28 mouse cellular contexts compared by ENCODE assay signal in the genomic region with DNA sequence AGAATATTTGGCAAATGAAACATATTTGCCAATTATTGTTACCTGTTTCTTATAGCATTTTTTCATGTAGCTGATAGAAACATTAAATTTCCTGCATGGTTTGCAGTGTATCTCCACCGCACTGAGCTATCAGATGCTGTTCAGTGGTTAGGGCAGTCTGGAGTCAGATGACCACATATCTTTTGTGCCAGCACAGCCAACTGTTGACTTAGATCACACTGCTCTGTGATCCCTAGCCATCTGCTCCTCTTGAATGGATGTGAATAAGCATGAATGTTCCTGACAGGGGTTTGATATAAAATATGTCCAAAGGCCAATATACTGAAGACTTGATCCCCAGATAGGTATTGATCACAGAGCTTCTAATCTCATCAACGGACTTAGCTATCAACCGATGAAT. TPM values are rescaled to one million over a fixed set of nuclear protein-coding genes. Genes with fewer than 3 reads are reported as not detected.
"Had no signal": no experiment of that assay in that cellular context is flagged by ENCODE, and none has a peak within 500 bp of the region (broad histone marks: within the 10 kb centered on the region; RNA-seq: fewer than 3 reads in every experiment).

No protein-coding gene starts in this region.

- DNase-seq: liver, postnatal 0 days; lung, adult 2 months; lung, postnatal 14 days; lung, postnatal 36 days; retina, postnatal 1 day; right cerebral cortex, adult 18-20 months; right cerebral cortex, postnatal 25 days; right cerebral cortex, postnatal 4 days; spleen, adult 18-20 months; thymus, adult 18-20 months; thymus, postnatal 14 days; thymus, postnatal 36 days had no signal

- H3K9ac ChIP-seq: liver, postnatal 0 days; lung, embryonic 15.5 days; midbrain, embryonic 13.5 days; neural tube, embryonic 13.5 days; neural tube, embryonic 15.5 days had no signal

- H3K27ac ChIP-seq: lung, embryonic 15.5 days; macrophage; midbrain, embryonic 13.5 days; neural tube, embryonic 13.5 days; neural tube, embryonic 15.5 days had no signal

- H3K4me2 ChIP-seq: lung, embryonic 15.5 days; midbrain, embryonic 11.5 days; midbrain, embryonic 13.5 days; neural tube, embryonic 13.5 days; neural tube, embryonic 15.5 days had no signal

- ATAC-seq: liver, postnatal 0 days; lung, postnatal 0 days; midbrain, embryonic 13.5 days; midbrain, embryonic 16.5 days had no signal

- H3K36me3 ChIP-seq: lung, embryonic 15.5 days; midbrain, embryonic 13.5 days; neural tube, embryonic 13.5 days; neural tube, embryonic 15.5 days had no signal

- H3K4me1 ChIP-seq: lung, embryonic 15.5 days; midbrain, embryonic 13.5 days; neural tube, embryonic 13.5 days; neural tube, embryonic 15.5 days had no signal

- H3K9me3 ChIP-seq: lung, embryonic 15.5 days; midbrain, embryonic 13.5 days; neural tube, embryonic 13.5 days; neural tube, embryonic 15.5 days had no signal

- H3K4me3 ChIP-seq: lung, embryonic 15.5 days; megakaryocyte, embryonic 14.5 days; midbrain, embryonic 13.5 days; neural tube, embryonic 13.5 days; neural tube, embryonic 15.5 days had no signal

RNA-seq across cellular contexts. Expression of gene 4930447C04Rik, which starts 17.9 kb away (rescaled TPM):
- total RNA-seq: monocyte, adult 5-6 weeks had no signal
- polyA plus RNA-seq: lung, adult 2 months; macrophage; small intestine, adult 2 months had no signal

RNA-seq across cellular contexts. Expression of gene Six6, which starts 18.8 kb away (rescaled TPM):
- total RNA-seq: megakaryocyte progenitor cell, adult 5-6 weeks; monocyte, adult 5-6 weeks had no signal
- polyA plus RNA-seq: liver, postnatal 0 days; lung, adult 2 months; lung, embryonic 15.5 days; lung, postnatal 0 days; macrophage; neural tube, embryonic 11.5 days; neural tube, embryonic 13.5 days; neural tube, embryonic 15.5 days; small intestine, adult 2 months; stomach, embryonic 14.5 days; stomach, embryonic 16.5 days; thymus, postnatal 0 days had no signal
